Mouse (Mus musculus) G1E (cell line): ENCODE data around the gene 4932415D10Rik.

Source experiments
- CTCF ChIP-seq: IDR thresholded peaks from 2 replicates; pipeline ENCODE4 v1.5.1; 2012; ENCODE audit warnings: low read depth, low read length, inconsistent platforms, mixed read lengths
- GATA1 ChIP-seq: IDR thresholded peaks from 2 replicates; pipeline ENCODE4 v1.6.1; 2012; ENCODE audit warnings: borderline replicate concordance, low read length, inconsistent platforms, mixed read lengths
- GATA2 ChIP-seq: IDR thresholded peaks from 2 replicates; pipeline ENCODE4 v1.6.1; 2012; ENCODE audit warnings: low read depth, low read length, inconsistent platforms, borderline replicate concordance
- POLR2AphosphoS5 ChIP-seq: IDR thresholded peaks from 2 replicates; pipeline ENCODE4 v1.6.1; 2012; ENCODE audit warnings: low read depth, low read length, inconsistent platforms; ENCODE audit not compliant: insufficient replicate concordance
- TAL1 ChIP-seq: conservative IDR thresholded peaks from 2 replicates; pipeline ENCODE4 v1.6.1; 2012; ENCODE audit warnings: low read depth, low read length, inconsistent platforms, mixed read lengths

- no peak for TF ChIP-seq CTCF
- TF ChIP-seq GATA1: no peak
- no peak for TF ChIP-seq TAL1
- no peak for TF ChIP-seq GATA2
- no peak for TF ChIP-seq POLR2AphosphoS5
Observed at GRCm38 (mm10) chr10:82257331-82257730, 59.1 kb downstream of the 4932415D10Rik start.
